Mouse (Mus musculus) small intestine, adult 2 months (tissue): ENCODE results near the gene Eno1. TPM values are rescaled to one million over a fixed set of nuclear protein-coding genes. Genes with fewer than 3 reads are reported as not detected.

Experiments
- H3K27ac ChIP-seq: fragments of 200-500 bp; 2 replicates; pipeline ENCODE4 v1.5.1; 2012; ENCODE audit warnings: low read depth, low read length, control low read depth, inconsistent platforms; ENCODE audit not compliant: insufficient read depth
- H3K27me3 ChIP-seq: fragments of 200-500 bp; 2 replicates; pipeline ENCODE4 v1.6.1; 2012; ENCODE audit warnings: mild to moderate bottlenecking, moderate library complexity, low read length, inconsistent platforms; ENCODE audit not compliant: control insufficient read depth, insufficient read depth
- H3K36me3 ChIP-seq: fragments of 200-500 bp; 2 replicates; pipeline ENCODE4 v1.6.1; 2012; ENCODE audit warnings: mild to moderate bottlenecking, low read length, control low read depth, inconsistent platforms; ENCODE audit not compliant: control insufficient read depth, insufficient read depth
- H3K4me1 ChIP-seq: fragments of 200-500 bp; 2 replicates; pipeline ENCODE4 v1.6.1; 2012; ENCODE audit warnings: low read length, inconsistent platforms, mixed read lengths; ENCODE audit not compliant: control insufficient read depth, insufficient read depth, insufficient read length
- H3K4me3 ChIP-seq: fragments of 200-500 bp; 2 replicates; pipeline ENCODE4 v1.5.1; 2012; ENCODE audit warnings: low read depth, mild to moderate bottlenecking, control low read depth, inconsistent platforms, low read length, moderate library complexity
- CTCF ChIP-seq: fragments of 200-500 bp; IDR thresholded peaks from 2 replicates; pipeline ENCODE4 v1.5.1; 2012; ENCODE audit warnings: low read depth, mild to moderate bottlenecking, control low read depth, inconsistent platforms, low read length, moderate library complexity, mixed read lengths; ENCODE audit not compliant: insufficient replicate concordance, insufficient read length; ENCODE audit errors: extremely low read depth
- POLR2A ChIP-seq: fragments of 200-500 bp; IDR thresholded peaks from 2 replicates; pipeline ENCODE4 v1.6.1; 2012; ENCODE audit warnings: low read depth, mild to moderate bottlenecking, control low read depth, inconsistent platforms, low read length, moderate library complexity
- WGBS: fragments of 180-500 bp; shearing (Covaris S2); methylation state at CpG from one replicate; pipeline ENCODE4 v1.1.7; 2018; 5-methylcytosine and 5-hydroxymethylcytosine counted together
- polyA plus RNA-seq: library from polyadenylated mRNA; depleted of rRNA; stranded (reverse); fragments of >200 nt; gene quantifications from 2 replicates; pipeline ENCODE4 v1.2.3, GENCODE M21; 2012

Gene Eno1
- polyA plus RNA-seq, 1 experiment = 498 TPM

DNA sequence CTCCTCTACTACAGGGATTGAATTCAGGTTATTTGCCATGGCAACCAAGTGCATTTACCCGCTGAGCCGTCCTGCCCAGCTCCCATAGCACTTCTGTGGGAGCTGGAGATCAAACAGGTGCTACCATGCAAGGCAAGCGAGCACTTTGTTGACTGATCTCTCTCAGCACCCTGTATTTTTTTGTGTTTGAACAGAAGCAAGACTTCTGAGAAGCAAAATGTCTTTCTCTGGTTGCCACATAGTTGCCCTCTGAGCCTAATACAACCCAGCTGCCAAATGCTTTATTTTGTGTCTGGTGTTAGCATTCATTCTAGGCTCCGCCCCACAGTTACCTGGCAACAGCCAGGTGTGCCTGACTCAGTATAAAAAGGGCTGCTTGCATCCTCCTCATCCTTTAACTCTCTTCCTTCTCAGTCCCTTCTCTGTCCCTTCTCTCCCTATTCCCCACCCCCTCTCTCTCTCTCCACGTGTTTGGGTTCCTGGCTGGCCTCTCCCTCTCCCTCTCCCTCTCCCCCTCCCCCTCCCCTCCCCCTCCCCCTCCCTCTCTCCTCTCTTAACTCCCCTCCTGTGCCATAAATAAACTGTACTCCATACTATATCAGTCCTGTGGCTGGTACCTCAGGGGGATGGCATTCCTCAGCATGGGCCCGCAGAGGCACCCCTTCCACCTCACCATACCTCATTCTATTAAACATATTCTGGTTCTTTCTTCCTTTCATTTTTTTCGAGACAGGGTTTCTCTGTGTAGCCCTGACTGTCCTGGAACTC, 7.8 kb upstream of the Eno1 start:
- H3K4me1 ChIP-seq = peaks cover 2% of the 10 kb centered on the region; the same call in 1 of the 2 replicates
- TF ChIP-seq CTCF (no peak), POLR2A (no peak)
- H3K27ac ChIP-seq = no peak overlapping the region
- WGBS = 53% methylated on average over 7 of the region's 7 CpGs
- H3K36me3 ChIP-seq = no peaks in the 10 kb centered on the region
- no peaks in the 10 kb centered on the region for H3K27me3 ChIP-seq
- no peak overlapping the region for H3K4me3 ChIP-seq

DNA sequence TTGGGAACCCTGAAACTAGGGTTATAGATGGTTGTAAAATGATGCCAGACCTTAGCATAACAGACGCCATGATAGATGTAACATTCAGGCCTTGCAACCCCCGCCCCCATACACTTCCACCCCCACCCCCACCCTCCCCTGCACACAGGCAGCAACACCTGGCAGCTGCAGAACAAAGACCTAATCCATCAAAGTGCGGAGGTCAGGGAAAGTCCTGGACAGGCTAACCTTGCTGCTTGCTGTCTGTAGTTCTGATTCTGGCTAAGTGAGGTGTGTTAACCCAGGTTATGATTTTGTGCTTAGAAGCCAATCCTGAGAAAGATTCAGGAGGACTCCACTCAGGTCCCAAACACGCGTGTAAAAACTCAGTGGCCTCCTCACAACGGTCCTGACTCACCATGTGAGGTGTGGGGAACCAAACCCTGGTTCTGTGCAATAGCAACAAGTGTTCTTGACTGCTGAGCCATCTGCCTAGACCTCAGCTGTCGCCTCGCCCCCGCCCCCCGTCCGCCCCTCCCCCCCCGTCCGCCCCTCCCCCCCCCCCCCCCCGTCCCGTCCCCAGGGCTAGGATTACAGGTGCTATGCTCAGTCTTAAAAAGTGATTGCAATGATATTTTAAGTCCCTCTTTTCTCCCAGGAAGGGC, 6.7 kb upstream of the Eno1 start:
- Histone ChIP-seq H3K36me3 (no peaks in the 10 kb centered on the region), H3K4me3 (no peak overlapping the region), H3K27ac (no peak overlapping the region), H3K4me1 (peaks cover 2% of the 10 kb centered on the region; the same call in 1 of the 2 replicates), H3K27me3 (no peaks in the 10 kb centered on the region)
- no peak for TF ChIP-seq CTCF
- TF ChIP-seq POLR2A = no peak
- WGBS = 62% methylated on average over 8 of the region's 15 CpGs

- Histone ChIP-seq H3K4me1 (peaks cover 2% of the 10 kb centered on the region; the same call in 1 of the 2 replicates), H3K36me3 (no peaks in the 10 kb centered on the region), H3K27ac (no peak overlapping the region), H3K27me3 (no peaks in the 10 kb centered on the region), H3K4me3 (no peak overlapping the region)
- 74% methylated on average over 21 of the region's 21 CpGs for WGBS
- no peak for TF ChIP-seq POLR2A
- no peak for TF ChIP-seq CTCF
These were observed 5.8 kb upstream of the Eno1 start for GRCm38 (mm10) chr4:150230460-150231407.

DNA sequence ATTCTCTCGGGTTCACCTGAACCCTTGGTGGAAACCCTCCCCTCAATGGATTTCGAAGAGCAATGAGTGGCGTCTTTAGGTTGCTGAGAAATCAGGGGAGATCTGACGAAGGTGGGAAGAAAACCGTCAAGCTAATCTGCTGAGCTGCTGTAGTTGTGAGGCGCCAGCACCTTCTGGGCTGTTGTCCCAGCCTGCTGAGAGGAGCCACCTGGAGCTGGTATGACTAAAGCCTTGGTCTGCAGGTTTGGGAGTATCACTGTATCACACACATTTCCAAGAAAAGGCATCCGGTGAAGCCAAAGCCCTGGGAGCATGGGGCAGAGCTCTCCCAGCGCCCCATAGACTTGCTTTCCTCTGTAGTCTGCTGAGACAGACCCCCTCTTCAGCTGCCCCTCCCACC, 4.7 kb upstream of the Eno1 start:
- WGBS = 77% methylated on average over 8 of the region's 8 CpGs
- H3K27ac ChIP-seq = no peak overlapping the region
- no peaks in the 10 kb centered on the region for H3K4me1 ChIP-seq
- no peaks in the 10 kb centered on the region for H3K36me3 ChIP-seq
- TF ChIP-seq POLR2A (no peak), CTCF (no peak)
- H3K27me3 ChIP-seq = no peaks in the 10 kb centered on the region
- no peak overlapping the region for H3K4me3 ChIP-seq

- Histone ChIP-seq H3K4me1 (peaks cover 10% of the 10 kb centered on the region; the same call in 1 of the 2 replicates), H3K27ac (no peak overlapping the region), H3K36me3 (peaks cover 4% of the 10 kb centered on the region; the same call in 1 of the 2 replicates), H3K4me3 (no peak overlapping the region), H3K27me3 (no peaks in the 10 kb centered on the region)
- WGBS = 71% methylated on average over 8 of the region's 8 CpGs
- no peak for TF ChIP-seq CTCF
- no peak for TF ChIP-seq POLR2A
These were observed 1.8 kb upstream of the Eno1 start for GRCm38 (mm10) chr4:150234599-150235327.

- 88% methylated on average over 4 of the region's 4 CpGs for WGBS
- Histone ChIP-seq H3K27ac (no peak overlapping the region), H3K27me3 (no peaks in the 10 kb centered on the region), H3K4me1 (peaks cover 12% of the 10 kb centered on the region), H3K4me3 (no peak overlapping the region), H3K36me3 (peaks cover 9% of the 10 kb centered on the region)
- no peak for TF ChIP-seq CTCF
- no peak for TF ChIP-seq POLR2A
These were observed 936 bp upstream of the Eno1 start for GRCm38 (mm10) chr4:150235585-150235984.

GRCm38 (mm10) chr4:150236031-150236430, 490 bp upstream of the Eno1 start:
- H3K27me3 ChIP-seq = no peaks in the 10 kb centered on the region
- 72% methylated on average over 8 of the region's 8 CpGs for WGBS
- peaks cover 13% of the 10 kb centered on the region for H3K36me3 ChIP-seq
- TF ChIP-seq CTCF (no peak), POLR2A (no peak)
- H3K4me3 ChIP-seq = no peak overlapping the region
- peaks cover 12% of the 10 kb centered on the region for H3K4me1 ChIP-seq
- peak overlapping the region; percentile 43 for H3K27ac ChIP-seq
